Mouse (Mus musculus): ENCODE data around the gene Fbxl13. TPM values are rescaled to one million over a fixed set of nuclear protein-coding genes. Genes with fewer than 3 reads are reported as not detected.

Gene Fbxl13
- total RNA-seq, 2 experiments from 2014 or later: 0.20 TPM; not detected in 1

DNA sequence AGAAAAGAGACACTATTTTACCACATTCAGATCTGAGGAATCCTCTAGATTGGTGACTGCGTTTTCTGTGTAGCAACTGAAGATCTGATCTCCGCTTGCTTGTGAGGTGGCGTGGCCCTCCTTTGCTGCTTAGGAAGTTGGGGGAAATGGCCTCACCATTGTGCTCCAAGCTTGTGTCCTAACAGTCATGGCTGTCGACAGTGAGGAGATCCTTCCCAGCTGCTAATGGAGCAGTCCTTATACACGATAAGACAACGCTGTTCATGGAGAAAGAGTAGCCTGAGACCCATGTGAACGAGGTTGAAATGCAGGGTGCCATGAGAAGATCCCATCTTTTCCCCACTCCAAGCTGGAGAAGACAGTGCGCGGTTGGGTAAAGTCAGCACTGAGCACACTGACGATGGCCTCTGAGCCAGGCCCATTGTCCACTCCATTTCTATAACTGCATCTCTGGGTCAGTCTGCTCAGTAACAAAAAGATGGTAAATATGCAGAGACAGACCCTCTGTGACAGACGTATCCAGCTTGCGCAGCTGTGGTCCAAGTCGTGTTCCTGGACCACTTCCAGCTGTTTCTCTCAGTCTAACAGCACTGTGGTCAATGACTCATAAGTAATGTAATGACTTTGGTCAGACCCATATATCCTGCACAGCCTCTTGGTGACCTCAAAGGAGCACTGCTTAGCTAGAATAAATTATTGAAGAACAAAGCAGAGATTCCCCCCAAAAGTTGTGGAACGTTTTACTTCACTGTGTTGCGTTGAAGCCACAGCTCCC lies 117.2 kb downstream of the Fbxl13 start:
- no peak for DNase-seq (ENCODE audit: low spot score in 2 of 2)

DNA sequence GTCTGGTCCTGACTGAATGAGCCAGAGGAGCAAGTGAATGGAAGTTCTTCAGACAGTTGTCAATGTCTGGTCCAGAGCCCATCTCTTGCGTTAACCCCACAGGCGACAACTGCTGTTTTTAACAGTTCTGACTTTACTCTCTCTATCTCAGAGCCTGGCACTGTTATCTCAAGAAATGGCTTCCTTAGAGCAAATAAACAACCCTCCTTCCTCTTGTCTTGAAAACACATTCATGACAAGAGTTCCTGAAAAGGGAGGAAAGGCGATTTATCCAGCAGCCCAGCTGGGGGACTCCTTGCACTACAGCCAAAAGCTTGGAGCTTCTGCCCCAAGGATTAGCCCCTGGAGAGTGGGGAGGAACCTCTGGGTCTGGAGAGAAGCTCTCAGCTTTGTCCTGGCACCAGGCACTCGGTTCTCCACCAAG lies 117.9 kb downstream of the Fbxl13 start:
- DNase-seq (ENCODE audit: low spot score in 2 of 2): no peak

DNA sequence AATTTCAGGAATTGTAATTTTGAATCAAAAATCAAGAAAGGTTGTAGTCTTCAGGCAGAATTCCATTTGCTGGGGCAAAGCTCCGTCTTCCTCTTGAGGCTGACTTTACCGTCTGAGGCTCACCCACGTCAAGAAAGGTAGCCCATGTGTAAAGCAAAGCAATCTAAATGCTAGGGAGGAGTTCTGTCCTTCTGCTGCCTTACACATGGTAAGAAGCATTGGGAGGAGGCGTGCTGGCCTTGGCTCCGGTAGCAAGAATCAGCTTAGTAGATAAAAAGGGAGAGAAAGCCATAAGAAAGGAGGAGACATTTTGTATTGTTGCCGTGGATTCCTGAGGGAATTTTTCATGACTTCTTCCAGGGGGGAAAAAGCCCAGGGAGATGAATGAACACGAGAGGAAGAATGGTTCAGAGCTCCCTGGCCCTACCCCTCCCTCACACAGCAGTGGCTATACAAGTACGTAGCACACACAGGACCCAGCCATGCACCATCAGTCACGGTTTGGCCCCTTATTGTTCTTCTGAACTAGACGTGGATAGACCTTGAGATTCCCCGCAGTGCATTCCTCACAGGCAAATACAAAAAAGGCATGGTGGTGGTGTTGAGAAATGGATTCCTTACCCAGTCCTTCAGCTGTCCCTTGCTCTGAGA lies 118.5 kb downstream of the Fbxl13 start:
- no peak for DNase-seq (ENCODE audit: low spot score in 2 of 2)

DNA sequence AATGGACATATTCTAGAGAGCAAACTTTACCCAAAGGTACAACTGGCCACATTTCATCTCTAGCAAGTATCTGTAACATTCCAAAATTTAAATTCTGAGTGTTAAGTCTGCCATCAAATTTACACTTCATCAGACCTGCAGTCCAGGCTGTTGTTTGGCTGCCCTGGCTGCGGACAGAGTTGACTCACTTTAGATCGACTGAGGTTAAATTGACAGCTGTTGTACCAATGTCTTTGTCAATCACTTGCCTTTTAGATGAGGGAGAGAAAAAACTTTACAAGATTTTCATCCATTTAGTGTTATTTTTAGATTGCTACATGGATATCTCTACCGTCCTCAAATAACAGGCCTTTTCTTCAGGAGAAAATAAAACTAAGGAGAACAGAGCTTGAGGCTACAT lies 126.3 kb downstream of the Fbxl13 start:
- no peak for DNase-seq (ENCODE audit: low spot score in 2 of 2)

DNA sequence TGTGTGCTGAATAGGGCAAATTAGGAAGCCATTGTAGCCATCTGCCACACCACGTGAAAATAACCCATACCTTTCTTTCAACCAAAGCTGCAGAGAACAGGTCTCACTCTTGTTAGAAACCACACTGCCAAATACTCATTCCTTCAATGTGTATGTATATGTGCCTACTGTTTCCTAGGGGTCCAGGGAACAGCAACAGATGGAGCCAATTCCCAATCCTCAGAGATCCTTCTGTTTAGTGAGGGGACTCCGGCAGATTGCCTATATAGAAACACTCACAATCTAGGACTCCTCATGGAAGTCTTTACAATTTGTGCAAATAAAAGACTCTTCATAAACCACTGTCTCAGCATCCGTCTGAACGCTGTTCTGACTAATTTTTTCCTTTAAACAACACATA lies 127.2 kb downstream of the Fbxl13 start:
- DNase-seq (ENCODE audit: low spot score in 2 of 2): no peak

DNA sequence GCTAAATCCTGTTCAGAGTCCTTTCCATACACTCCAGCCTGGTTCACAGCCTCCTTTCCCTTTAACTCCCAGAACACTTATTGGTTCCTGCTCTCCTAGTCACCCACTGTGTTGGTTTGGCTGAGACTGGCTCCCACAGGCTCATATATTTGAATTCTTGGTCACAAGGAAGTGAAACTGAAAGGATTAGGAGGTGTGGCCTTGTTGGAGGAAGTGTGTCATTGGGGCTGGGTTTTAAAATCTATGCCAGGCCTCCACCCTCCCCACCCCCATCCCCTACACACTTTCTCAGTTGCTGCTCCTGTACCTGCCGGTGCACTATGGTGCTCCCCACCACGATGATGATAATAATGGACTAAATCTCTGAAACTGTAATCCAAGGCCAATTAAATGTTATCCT lies 127.9 kb downstream of the Fbxl13 start:
- no peak for DNase-seq (ENCODE audit: low spot score in 2 of 2)

DNA sequence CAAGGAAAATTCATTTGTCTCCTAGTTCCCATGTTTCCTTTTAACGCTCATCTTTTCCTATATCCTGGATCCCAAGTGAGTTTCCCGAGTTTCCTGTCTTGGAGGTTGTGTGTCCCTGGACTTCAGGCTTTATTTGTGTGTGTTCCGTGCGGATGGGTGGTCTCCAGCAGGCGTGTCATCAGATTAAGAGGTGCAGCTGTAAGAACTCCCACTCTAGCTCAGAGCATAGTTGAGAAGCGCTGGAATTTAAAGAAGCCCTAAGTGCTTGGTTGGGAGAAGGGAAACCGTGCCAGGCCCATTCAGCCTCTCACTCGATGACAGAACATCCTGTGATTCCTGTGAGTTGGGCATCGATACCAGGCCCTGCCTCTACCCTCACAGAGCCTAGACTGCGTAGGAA lies 132.1 kb downstream of the Fbxl13 start:
- DNase-seq (ENCODE audit: low spot score in 2 of 2): no peak

DNA sequence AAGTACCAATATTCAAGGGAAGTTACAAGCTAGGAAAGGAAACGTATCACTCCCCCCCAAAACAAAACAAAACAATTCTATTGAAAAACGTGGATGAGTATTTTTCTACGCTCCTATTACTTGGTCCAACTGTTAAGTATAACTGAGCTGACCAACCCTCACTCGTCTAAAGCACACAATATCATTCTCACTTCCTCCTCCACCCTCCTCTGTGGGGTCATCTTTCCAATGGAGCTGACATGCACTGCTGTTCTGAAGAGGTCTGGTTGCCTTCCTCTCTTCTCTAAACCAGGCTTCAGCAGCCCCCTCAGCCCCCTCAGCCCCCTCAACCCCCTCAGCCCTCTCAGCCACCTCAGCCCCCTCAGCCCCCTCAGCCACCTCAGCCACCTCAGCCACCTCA lies 135.6 kb downstream of the Fbxl13 start:
- no peak for DNase-seq (ENCODE audit: low spot score in 2 of 2)

DNA sequence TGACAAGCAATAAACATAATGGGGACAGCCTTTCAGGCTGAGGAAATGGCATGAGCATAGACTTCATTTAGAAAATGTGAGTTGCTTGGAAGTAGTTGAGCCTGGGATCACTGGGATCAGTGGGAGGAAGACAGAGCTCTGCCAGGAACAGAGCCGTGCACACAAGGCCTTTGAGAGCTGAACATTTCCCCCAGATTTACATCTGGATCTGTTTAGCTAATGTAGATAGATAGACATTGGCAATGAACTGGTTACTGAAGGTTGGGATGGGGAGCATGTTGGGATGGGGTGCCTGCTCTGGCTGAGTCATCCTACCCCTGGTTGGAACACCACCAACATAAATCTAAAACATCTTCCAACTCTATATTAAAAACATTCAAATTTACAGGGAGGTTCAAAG lies 138.5 kb downstream of the Fbxl13 start:
- no peak for DNase-seq (ENCODE audit: low spot score in 2 of 2)

DNA sequence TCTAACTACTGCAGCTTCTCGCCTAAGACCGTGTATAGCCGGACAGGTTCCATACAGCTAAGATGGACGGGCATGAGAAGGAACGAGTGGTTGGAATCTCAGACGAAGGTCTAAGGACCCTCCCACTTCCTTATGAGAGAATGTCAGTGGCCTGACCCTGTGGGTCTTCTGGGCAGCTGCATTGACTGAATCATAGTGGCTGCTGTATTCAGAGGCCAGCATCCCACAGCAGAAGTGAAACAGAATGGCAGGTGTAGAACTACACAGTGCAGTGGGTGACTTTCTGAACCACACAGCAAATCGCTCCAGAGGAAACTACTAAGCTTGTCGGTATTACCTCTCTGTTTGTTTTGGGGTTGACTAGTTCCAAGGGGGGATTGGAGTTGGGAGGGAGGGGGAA lies 140.3 kb downstream of the Fbxl13 start:
- no peak for DNase-seq (ENCODE audit: low spot score in 2 of 2)

DNA sequence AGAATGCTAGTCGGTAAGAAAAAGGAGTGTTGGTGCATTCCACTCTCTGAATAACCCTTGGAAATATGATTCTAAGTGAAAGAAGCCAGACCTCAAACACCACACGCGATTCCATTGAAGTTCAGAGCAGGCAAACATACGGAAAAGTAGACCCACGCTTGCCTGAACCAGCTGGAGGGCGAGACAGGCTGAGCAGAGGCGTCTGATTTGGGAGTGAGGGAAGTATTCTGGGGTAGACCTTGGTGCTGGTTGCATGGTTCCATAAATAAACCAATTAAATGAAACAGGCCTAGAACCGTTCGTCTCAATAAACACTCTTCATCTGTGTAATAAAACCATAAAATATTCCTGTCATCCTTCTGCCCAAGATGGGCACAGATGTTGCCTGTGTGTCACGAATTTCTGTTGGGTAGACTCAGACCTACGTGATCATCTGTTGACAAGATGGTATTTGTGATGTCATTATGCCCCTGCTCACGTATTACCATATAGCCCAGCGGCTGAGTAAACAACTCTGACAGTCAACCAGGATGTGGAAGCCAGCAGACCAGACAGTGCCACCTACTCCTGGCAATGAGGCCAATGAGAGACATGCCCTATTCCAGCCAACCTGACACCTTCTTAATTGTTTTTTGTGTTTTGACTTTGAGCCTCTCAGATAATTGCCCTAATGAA lies 142.4 kb downstream of the Fbxl13 start:
- DNase-seq (ENCODE audit: low spot score in 2 of 2): no peak

DNA sequence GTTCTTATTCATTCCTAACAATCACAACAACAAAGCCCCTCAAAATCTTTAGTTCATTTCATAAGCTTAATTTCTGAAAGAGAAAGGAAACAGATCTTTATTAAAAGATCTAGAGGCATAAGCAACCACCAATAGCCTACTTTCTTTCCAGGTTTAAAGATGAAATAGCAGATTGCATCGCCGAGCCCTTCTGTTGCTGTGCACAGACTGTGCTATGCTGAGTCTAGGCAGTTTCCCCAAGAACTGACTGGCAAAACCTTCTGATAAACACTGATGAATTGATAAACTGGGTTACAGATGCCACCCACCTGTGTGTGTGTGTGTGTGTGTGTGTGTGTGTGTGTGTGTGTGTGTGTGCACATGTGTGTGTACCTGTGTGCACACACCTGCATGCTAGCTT lies 144.5 kb downstream of the Fbxl13 start:
- no peak for DNase-seq (ENCODE audit: low spot score in 2 of 2)

DNA sequence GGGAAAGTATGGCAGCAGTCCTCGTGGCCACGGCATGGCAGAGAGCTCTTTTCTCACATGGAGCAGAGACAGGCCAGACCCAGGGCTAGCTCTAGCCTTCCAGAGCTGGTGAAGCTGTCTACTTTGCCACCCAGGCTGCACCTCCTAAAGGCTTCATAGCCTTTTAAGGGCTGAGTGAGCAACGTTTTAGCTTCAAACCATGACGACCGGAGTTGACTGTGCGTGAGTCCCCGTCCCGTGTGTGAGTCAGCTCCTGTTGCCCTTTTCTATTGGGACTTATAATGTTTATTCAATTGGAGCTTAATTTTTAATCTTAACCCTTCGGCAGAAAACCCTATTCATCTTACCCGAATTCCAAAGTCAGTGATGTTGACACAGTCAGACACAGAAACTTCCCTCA lies 145.3 kb downstream of the Fbxl13 start:
- DNase-seq (ENCODE audit: low spot score in 2 of 2): no peak

DNA sequence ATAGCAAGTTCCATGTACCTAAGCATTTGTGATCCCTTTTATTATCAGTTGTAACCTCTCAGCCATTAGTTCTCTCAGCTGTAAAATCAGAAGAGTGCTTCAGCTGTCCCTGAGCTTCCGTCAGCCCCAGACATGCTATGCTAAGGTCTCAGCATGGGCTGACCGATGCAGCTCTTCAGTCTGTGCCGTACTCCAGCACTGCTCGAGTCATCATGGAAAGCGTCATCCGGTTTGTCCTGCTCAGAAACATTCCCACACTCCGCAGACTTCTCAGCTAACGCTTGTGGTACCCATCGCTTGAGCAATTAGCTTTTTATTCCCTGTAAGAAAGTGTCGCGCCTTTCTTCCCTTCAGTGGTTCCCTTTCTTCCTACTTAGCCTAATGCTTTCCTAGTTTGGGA lies 146.5 kb downstream of the Fbxl13 start:
- DNase-seq (ENCODE audit: low spot score in 2 of 2): no peak

DNA sequence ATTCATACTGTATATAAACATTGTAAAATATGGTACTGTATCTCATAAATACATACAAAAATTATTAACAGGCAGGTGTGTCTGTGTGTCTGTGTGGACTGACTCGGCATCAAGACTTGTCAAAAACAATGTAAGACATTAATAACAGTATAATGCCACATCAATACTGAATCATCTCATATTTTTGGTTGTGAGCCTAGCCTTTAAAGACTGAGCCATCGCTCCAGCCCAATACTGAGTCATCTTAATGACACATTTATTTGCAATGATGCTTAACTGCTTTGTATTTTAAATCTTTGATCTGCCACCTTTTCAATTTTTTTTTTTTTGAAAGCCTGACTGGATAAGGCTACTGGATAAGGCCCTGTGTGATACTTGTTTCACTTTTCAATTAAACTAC lies 146.9 kb downstream of the Fbxl13 start:
- DNase-seq (ENCODE audit: low spot score in 2 of 2): no peak

DNA sequence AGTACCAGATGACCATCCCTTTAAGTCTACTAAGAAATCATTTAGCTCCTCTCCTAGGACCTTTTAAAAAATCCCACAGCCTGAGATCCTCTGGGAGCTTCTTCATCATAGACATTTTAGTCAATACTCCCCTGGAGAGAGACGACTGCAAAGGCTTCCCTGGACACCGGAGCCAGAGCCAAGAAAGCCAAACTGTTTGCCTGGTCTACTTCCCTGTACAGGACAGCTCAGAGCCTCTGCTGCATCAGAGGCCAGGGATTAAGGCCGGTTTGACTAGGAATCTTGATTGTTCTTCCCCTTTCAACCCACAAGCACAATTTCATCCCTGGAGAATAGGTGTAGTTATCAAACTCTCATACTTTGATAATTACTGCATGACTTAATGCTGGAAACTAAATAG lies 148.6 kb downstream of the Fbxl13 start:
- DNase-seq (ENCODE audit: low spot score in 2 of 2): no peak

DNA sequence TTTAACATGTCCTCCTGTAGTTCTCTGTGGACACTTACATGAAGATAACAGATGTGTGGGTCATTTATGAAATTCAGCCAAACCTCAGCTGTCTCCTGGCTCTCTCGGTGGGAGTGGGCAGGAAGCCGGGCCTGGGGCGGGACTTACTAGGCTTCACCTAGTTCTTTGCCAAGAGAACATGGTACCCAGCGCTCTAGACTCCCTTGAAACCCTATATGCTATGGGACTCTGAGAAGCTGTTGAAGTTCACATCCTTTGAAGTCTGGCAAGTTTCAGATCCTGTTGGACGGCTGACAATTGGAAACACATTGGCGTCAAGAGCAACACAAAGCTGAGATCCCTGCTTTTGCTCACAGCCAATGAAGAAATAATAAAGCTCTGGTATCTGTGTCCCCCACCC lies 149.1 kb downstream of the Fbxl13 start:
- DNase-seq (ENCODE audit: low spot score in 2 of 2): no peak

DNA sequence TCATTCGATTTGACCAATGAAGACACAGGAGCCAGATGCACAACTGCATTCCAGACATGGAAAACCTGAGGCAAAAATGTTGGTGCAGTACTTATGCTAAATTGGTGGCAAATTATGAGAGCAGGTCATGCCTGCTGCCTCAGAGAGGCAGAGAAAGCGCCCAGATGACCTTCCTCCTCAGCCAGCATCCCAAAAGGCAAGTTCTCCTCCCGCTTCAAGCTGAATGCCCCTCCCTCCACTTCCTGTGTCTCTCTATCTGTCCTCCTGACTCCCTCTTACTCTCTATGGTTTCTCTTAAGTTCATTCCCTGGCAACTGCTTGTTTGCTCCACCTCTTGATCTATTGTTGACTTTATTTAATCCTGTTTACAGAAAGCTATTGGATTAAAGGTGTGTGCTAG lies 150.7 kb downstream of the Fbxl13 start:
- DNase-seq (ENCODE audit: low spot score in 2 of 2): no peak

DNA sequence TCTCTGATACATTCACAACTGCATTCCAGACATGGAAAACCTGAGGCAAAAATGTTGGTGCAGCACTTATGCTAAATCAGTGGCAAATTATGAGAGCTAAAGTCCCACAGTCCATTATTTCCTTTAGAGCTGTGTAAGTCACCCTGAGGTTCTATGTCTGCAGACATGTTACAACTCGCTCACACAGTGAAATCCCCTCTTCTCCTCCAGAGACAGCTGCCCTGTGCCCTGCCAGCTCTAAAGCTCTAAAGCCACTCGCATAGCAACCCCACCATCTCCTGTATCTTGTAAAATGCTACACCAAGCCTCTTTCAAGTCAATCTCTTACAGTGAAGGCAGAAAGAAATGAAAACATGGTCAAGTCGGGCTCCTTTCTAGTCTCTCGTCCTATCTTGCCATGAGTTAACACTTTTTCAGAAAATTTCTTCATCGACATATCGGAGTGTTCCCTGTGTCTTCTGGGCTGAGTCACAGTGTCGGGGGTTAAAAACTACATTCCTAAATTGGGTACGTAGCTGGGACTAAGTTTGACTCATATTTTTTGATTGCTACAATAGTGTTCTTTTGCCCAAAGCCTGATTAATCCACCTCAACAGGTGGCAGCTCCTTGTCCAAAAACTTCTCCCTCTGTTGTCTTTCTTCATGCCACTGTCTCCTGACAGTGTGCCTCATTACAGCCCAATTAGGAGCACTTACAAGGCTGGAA lies 152.0 kb downstream of the Fbxl13 start:
- no peak for DNase-seq (ENCODE audit: low spot score in 2 of 2)

DNA sequence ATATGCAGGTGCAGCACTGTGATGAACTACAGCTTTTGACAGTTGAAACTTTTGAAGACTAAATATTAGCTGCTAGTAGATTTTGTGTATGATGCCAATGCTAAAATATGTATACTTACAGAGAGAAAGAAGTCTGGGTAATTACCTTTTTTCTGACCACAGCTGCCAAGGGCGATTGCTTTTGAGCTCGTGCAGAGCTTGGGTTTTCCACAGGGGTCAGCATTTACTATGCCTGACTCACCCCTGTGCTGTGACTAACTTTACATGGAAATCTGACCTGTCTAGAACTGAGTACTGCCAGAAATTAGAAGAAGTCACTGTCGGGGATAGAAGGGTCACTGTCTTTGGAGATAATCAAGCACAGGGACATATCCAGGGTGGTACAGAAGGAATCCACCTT lies 153.2 kb downstream of the Fbxl13 start:
- no peak for DNase-seq (ENCODE audit: low spot score in 2 of 2)

DNA sequence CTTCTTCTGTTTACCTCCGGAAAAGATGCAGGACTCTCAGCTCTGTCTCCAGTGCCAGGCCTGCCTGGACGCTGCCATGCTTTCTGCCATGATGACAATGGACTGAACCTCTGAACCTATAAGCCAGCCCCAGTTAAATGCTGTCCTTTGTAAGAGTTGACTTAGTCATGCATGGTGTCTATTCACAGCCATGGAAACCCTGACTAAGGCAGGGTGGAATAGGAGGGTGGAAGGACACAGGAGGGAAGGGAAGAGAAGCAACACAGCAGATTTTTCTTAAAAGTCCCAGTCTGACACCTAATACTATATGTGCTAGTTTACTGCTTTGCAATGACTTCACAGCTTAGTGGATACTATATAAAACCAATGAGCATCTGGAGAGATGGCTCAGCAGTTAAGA lies 154.0 kb downstream of the Fbxl13 start:
- DNase-seq (ENCODE audit: low spot score in 2 of 2): no peak

DNA sequence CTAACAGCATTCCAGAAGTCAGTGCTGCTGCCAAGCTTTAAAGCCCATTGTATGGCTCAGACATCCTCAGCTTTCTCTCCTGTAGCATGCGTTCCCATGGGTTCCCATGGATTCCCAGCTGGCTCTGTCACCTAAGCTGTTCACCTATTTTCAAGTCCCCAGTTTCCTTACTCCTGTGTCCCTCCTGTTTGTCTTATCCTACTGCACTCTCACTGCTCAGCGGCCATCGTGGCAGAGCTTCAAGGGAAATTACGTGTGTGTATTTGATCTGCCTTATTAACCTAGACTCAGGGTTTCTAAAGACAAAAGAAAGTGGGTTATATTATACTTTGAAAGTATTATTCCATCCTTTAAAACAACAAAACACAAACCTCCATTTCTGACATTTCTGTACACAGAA lies 156.3 kb downstream of the Fbxl13 start:
- no peak for DNase-seq (ENCODE audit: low spot score in 2 of 2)

Measured in adrenal gland, adult 18-20 months (tissue).